12 mouse cellular contexts compared by ENCODE assay signal in the genomic region with DNA sequence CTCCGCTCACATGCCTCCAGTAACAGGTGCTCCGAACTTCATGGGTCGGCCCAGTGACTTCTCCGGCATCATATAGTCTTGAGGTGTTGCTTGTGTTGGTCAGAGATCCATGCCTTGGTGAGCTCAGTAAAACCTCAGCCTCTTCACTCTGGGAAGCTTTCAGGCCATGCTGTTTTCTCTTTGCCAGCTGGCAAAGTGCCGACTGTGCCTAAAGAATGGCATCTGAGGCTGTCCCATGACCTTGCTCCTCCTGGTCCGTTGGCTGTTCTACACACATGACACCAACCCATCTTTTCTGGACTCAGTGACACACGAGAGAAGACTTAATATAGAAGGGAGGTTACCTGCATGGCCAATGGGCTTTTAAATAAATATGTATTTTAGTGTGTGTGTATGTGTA.
"Had no signal": no experiment of that assay in that cellular context is flagged by ENCODE, and none has a peak within 500 bp of the region (broad histone marks: within the 10 kb centered on the region; RNA-seq: fewer than 3 reads in every experiment).

No protein-coding gene starts in this region.

- H3K4me3 ChIP-seq: layer of hippocampus, adult 2 months; limb, embryonic 12.5 days; liver, embryonic 13.5 days; midbrain, embryonic 12.5 days; stomach, embryonic 15.5 days had no signal

- H3K27ac ChIP-seq: layer of hippocampus, adult 2 months; limb, embryonic 12.5 days; midbrain, embryonic 12.5 days; stomach, embryonic 15.5 days had no signal

- H3K4me1 ChIP-seq: midbrain, embryonic 12.5 days; stomach, embryonic 15.5 days had no signal

- H3K9me3 ChIP-seq: limb, embryonic 12.5 days; liver, embryonic 13.5 days; midbrain, embryonic 12.5 days; stomach, embryonic 15.5 days had no signal

- H3K4me2 ChIP-seq: limb, embryonic 12.5 days; liver, embryonic 13.5 days; midbrain, embryonic 12.5 days; stomach, embryonic 15.5 days had no signal

- H3K36me3 ChIP-seq: limb, embryonic 12.5 days; midbrain, embryonic 12.5 days; stomach, embryonic 15.5 days had no signal

- H3K27me3 ChIP-seq: liver, embryonic 13.5 days; midbrain, embryonic 12.5 days; stomach, embryonic 15.5 days had no signal

- DNase-seq: kidney, postnatal 10 days; kidney, postnatal 4 days; liver; liver, embryonic 13.5 days; liver, postnatal 0 days; right cerebral cortex, postnatal 14 days; thymus, postnatal 4 days had no signal

- H3K9ac ChIP-seq: limb, embryonic 12.5 days; liver, embryonic 13.5 days; liver, postnatal 0 days; midbrain, embryonic 12.5 days; stomach, embryonic 15.5 days had no signal

- ATAC-seq: liver, postnatal 0 days; midbrain, embryonic 16.5 days had no signal
